Mouse (Mus musculus) thymus, postnatal 14 days (tissue): ENCODE data around the gene Pawr.

ENCODE experiments used
- DNase-seq: peaks from one replicate; pipeline ENCODE4 v3.0.0; 2021

The Pawr gene

GRCm38 (mm10) chr10:108331784-108332561 lies at the start of gene Pawr:
Gene Pawr, plus strand, starts transcription at chr10:108332121.
- peak; percentile 33 for DNase-seq

- DNase-seq, result no peak
Measured at GRCm38 (mm10) chr10:108282351-108282750, 49.6 kb upstream of the Pawr start.

- DNase-seq, result no peak
Measured at GRCm38 (mm10) chr10:108283418-108283817, 48.5 kb upstream of the Pawr start.

- no peak for DNase-seq
Measured at GRCm38 (mm10) chr10:108283837-108284236, 48.1 kb upstream of the Pawr start.

- no peak for DNase-seq
Measured at GRCm38 (mm10) chr10:108284445-108284844, 47.5 kb upstream of the Pawr start.

- no peak for DNase-seq
Measured at GRCm38 (mm10) chr10:108284977-108285376, 46.9 kb upstream of the Pawr start.

GRCm38 (mm10) chr10:108286658-108287437 lies 45.1 kb upstream of the Pawr start:
- no peak for DNase-seq

- DNase-seq, result no peak
Measured at GRCm38 (mm10) chr10:108287438-108287801, 44.5 kb upstream of the Pawr start.

- no peak for DNase-seq
Measured at GRCm38 (mm10) chr10:108290046-108290445, 41.9 kb upstream of the Pawr start.

- no peak for DNase-seq
Measured at GRCm38 (mm10) chr10:108291688-108292471, 40.0 kb upstream of the Pawr start.

- no peak for DNase-seq
Measured at GRCm38 (mm10) chr10:108292651-108293050, 39.3 kb upstream of the Pawr start.

- no peak for DNase-seq
Measured at GRCm38 (mm10) chr10:108293620-108294195, 38.2 kb upstream of the Pawr start.

GRCm38 (mm10) chr10:108294766-108295165 lies 37.2 kb upstream of the Pawr start:
- DNase-seq, result no peak

- no peak for DNase-seq
Measured at GRCm38 (mm10) chr10:108296446-108296845, 35.5 kb upstream of the Pawr start.

- no peak for DNase-seq
Measured at GRCm38 (mm10) chr10:108298261-108298660, 33.7 kb upstream of the Pawr start.

- DNase-seq, result no peak
Measured at GRCm38 (mm10) chr10:108298841-108299545, 32.9 kb upstream of the Pawr start.

GRCm38 (mm10) chr10:108299828-108300227 lies 32.1 kb upstream of the Pawr start:
- no peak for DNase-seq

- DNase-seq, result peak; percentile 77
Measured at GRCm38 (mm10) chr10:108300843-108301242, 31.1 kb upstream of the Pawr start.

GRCm38 (mm10) chr10:108307772-108308171 lies 24.1 kb upstream of the Pawr start:
- DNase-seq, result no peak

GRCm38 (mm10) chr10:108310195-108310594 lies 21.7 kb upstream of the Pawr start:
- DNase-seq, result no peak

- DNase-seq, result no peak
Measured at GRCm38 (mm10) chr10:108311396-108311795, 20.5 kb upstream of the Pawr start.

- no peak for DNase-seq
Measured at GRCm38 (mm10) chr10:108313845-108314244, 18.1 kb upstream of the Pawr start.
